Mouse (Mus musculus) stomach, postnatal 0 days (tissue): ENCODE measurements at regions not wholly inside any gene's neighbourhood (a gene's known extent, or its start where the extent isn't known, plus 50 kb on each side); places are given as distances from the start of the nearest gene placed in this dataset.

Experiments used
- CTCF ChIP-seq: IDR thresholded peaks from 2 replicates; pipeline ENCODE4 v1.5.1; 2016; ENCODE audit warnings: antibody characterized with exemption, low read depth, mild to moderate bottlenecking, moderate library complexity
- EP300 ChIP-seq: optimal IDR thresholded peaks from 2 replicates; pipeline ENCODE3; 2016; ENCODE audit warnings: antibody characterized with exemption

GRCm38 (mm10) chr4:152784972-152785371, 307.3 kb upstream of the Kcnab2 start:
- no peak for TF ChIP-seq CTCF
- TF ChIP-seq EP300, result no peak
